Mouse (Mus musculus): ENCODE measurements around the gene Gm11084. TPM values are rescaled to one million over a fixed set of nuclear protein-coding genes. Genes with fewer than 3 reads are reported as not detected.

The Gm11084 gene
- polyA plus RNA-seq, 1 experiment from 2014 or later = not detected

Small RNA genes lying within 50 kb of the gene (microRNA-seq; reads per million reads assigned to microRNA genes)
- gene Gm25960 = not detected

Other genes with a start within 250 kb of the Gm11084 start
- gene Sp3, start 6.3 kb downstream of the Gm11084 start, polyA plus RNA-seq (2016; fragmentation: Nextera tagmentation; extraction: Ambion mirVana) = 66.3 and 69.0 TPM in 2 replicates
- 80.9 and 89.7 TPM in 2 replicates for gene Ola1, start 232.2 kb upstream of the Gm11084 start, polyA plus RNA-seq (2016; fragmentation: Nextera tagmentation; extraction: Ambion mirVana)